Mouse (Mus musculus) heart, adult 2 months (tissue): ENCODE results near the gene E330017A01Rik. TPM values are rescaled to one million over a fixed set of nuclear protein-coding genes. Genes with fewer than 3 reads are reported as not detected.

Source experiments
- DNase-seq, 2 experiments: peaks; one replicate each; pipeline ENCODE4 v3.0.0; 2021
- H3K27ac ChIP-seq: fragments of 200-600 bp; 2 replicates; pipeline ENCODE4 v1.8.1; 2022
- H3K27me3 ChIP-seq: fragments of 200-500 bp; 2 replicates; pipeline ENCODE4 v1.6.1; 2012; ENCODE audit warnings: mild to moderate bottlenecking, low read length, inconsistent platforms, mixed read lengths; ENCODE audit not compliant: control insufficient read depth, insufficient read depth
- H3K36me3 ChIP-seq: fragments of 200-500 bp; 2 replicates; pipeline ENCODE4 v1.6.1; 2012; ENCODE audit warnings: low read length, inconsistent platforms; ENCODE audit not compliant: control insufficient read depth, insufficient read depth
- H3K4me1 ChIP-seq: fragments of 200-500 bp; 2 replicates; pipeline ENCODE4 v1.6.1; 2011; ENCODE audit warnings: low read length; ENCODE audit not compliant: control insufficient read depth, insufficient read depth
- H3K4me3 ChIP-seq: fragments of 200-600 bp; 2 replicates; pipeline ENCODE4 v1.8.1; 2022
- H3K79me2 ChIP-seq: fragments of 200-500 bp; replicated peaks from 2 replicates; pipeline ENCODE4 v1.6.1; 2012; ENCODE audit warnings: mild to moderate bottlenecking, inconsistent platforms, low read length, moderate library complexity, mixed read lengths; ENCODE audit not compliant: control insufficient read depth, insufficient read depth
- H3K9ac ChIP-seq: fragments of 200-500 bp; 2 replicates; pipeline ENCODE4 v1.6.1; 2012; ENCODE audit warnings: low read depth, mild to moderate bottlenecking, control low read depth, inconsistent platforms, low read length, mixed read lengths
- CTCF ChIP-seq: fragments of 200-600 bp; IDR thresholded peaks from 2 replicates; pipeline ENCODE4 v1.8.1; 2022; ENCODE audit warnings: antibody characterized with exemption, mild to moderate bottlenecking, moderate library complexity
- EP300 ChIP-seq: fragments of 200-500 bp; IDR thresholded peaks from 2 replicates; pipeline ENCODE4 v1.6.1; 2011; ENCODE audit warnings: low read depth, low read length, control low read depth; ENCODE audit not compliant: insufficient read depth
- POLR2A ChIP-seq: fragments of 200-500 bp; IDR thresholded peaks from 2 replicates; pipeline ENCODE4 v1.6.1; 2011; ENCODE audit warnings: mild to moderate bottlenecking, low read depth, low read length, control low read depth; ENCODE audit not compliant: insufficient read depth
- WGBS: fragments of 180-500 bp; shearing (Covaris S2); methylation state at CpG from one replicate; pipeline ENCODE4 v1.1.7; 2018; 5-methylcytosine and 5-hydroxymethylcytosine counted together
- intact Hi-C: fragments of 180-260 bp; cut with DNase I; formaldehyde crosslinking; loops from one replicate; pipeline ENCODE4 v1.15.1; 2025
- polyA plus RNA-seq: library from polyadenylated mRNA; depleted of rRNA; stranded (reverse); fragments of >200 nt; gene quantifications from 2 replicates; pipeline ENCODE4 v1.2.3, GENCODE M21; 2012
- total RNA-seq, 2 experiments: library from RNA; stranded (reverse); gene quantifications; 2 replicates each; pipeline ENCODE4 v1.2.3; 2021

E330017A01Rik gene
- total and polyA plus RNA-seq, 3 experiments, result not detected

- 89% methylated on average over 13 of the region's 13 CpGs for WGBS
- no peak for DNase-seq
- 0 out of 2 replicates have a peak, but pooled peaks cover 1% of the 10 kb centered on the region for H3K79me2 ChIP-seq
- H3K27ac ChIP-seq, result no peak overlapping the region
- TF ChIP-seq CTCF, result no peak
- no peak for TF ChIP-seq EP300
- no peak for TF ChIP-seq POLR2A
- no peaks in the 10 kb centered on the region for H3K27me3 ChIP-seq
- no peak overlapping the region for H3K9ac ChIP-seq
- peaks cover 4% of the 10 kb centered on the region for H3K36me3 ChIP-seq
- H3K4me3 ChIP-seq, result no peak overlapping the region
- intact Hi-C loops, result no loop called here
- peaks cover 2% of the 10 kb centered on the region for H3K4me1 ChIP-seq
Measured at GRCm38 (mm10) chr16:58672396-58672795, 33.9 kb upstream of the E330017A01Rik start.

- no peak overlapping the region; the same call in 1 of the 2 replicates for H3K4me3 ChIP-seq
- no peak overlapping the region for H3K9ac ChIP-seq
- peaks cover 2% of the 10 kb centered on the region for H3K4me1 ChIP-seq
- 72% methylated on average over 8 of the region's 8 CpGs for WGBS
- no peak for DNase-seq
- H3K79me2 ChIP-seq, result 0 out of 2 replicates have a peak, but pooled peaks cover 1% of the 10 kb centered on the region
- peaks cover under 1% of the 10 kb centered on the region for H3K36me3 ChIP-seq
- intact Hi-C loops, result loop anchor here (2.0 kb wide), 1 partner anchor 57 kb away; no protein-coding TSS in a partner anchor
- no peak for TF ChIP-seq POLR2A
- no peak for TF ChIP-seq EP300
- TF ChIP-seq CTCF, result no peak
- H3K27ac ChIP-seq, result no peak overlapping the region
- no peaks in the 10 kb centered on the region for H3K27me3 ChIP-seq
Measured at GRCm38 (mm10) chr16:58671212-58671985, 32.9 kb upstream of the E330017A01Rik start.

- DNase-seq, result no peak
- 0 out of 2 replicates have a peak, but pooled peaks cover 1% of the 10 kb centered on the region for H3K79me2 ChIP-seq
- no peaks in the 10 kb centered on the region for H3K27me3 ChIP-seq
- intact Hi-C loops, result loop anchor here (2.0 kb wide), 1 partner anchor 58 kb away; no protein-coding TSS in a partner anchor
- H3K4me3 ChIP-seq, result peak overlapping the region; percentile 97
- no peaks in the 10 kb centered on the region for H3K36me3 ChIP-seq
- H3K4me1 ChIP-seq, result peaks cover 2% of the 10 kb centered on the region
- TF ChIP-seq CTCF (no peak), POLR2A (no peak), EP300 (no peak)
- H3K27ac ChIP-seq, result peak overlapping the region; percentile 94
- WGBS, result under 1% methylated on average over 25 of the region's 25 CpGs
- peak overlapping the region; percentile 90 for H3K9ac ChIP-seq
Measured at GRCm38 (mm10) chr16:58670643-58671042, 32.1 kb upstream of the E330017A01Rik start.

GRCm38 (mm10) chr16:58669917-58670630 is 31.5 kb upstream of the E330017A01Rik start, which contains the start of gene Cpox:
TSS of gene Cpox (plus strand) at chr16:58670292.
- 1% methylated on average over 51 of the region's 51 CpGs for WGBS
- peak within 1 kb of the TSS; percentile 94 for H3K27ac ChIP-seq
- intact Hi-C loops, result loop anchor here (2.0 kb wide), 1 partner anchor 59 kb away; no protein-coding TSS in a partner anchor
- H3K4me3 ChIP-seq, result peak within 1 kb of the TSS; percentile 97
- TF ChIP-seq POLR2A (peak; percentile 79), EP300 (peak; percentile 52; the same call in 1 of the 2 replicates), CTCF (peak; percentile 57)
- H3K36me3 ChIP-seq, result no peaks in the 10 kb centered on the region
- H3K4me1 ChIP-seq, result peaks cover 2% of the 10 kb centered on the region
- DNase-seq, result peak; percentile 87 to 90
- H3K27me3 ChIP-seq, result no peaks in the 10 kb centered on the region
- peak within 1 kb of the TSS; percentile 90 for H3K9ac ChIP-seq
- 0 out of 2 replicates have a peak, but pooled peaks cover 1% of the 10 kb centered on the region for H3K79me2 ChIP-seq

GRCm38 (mm10) chr16:58669264-58669663 is 30.7 kb upstream of the E330017A01Rik start:
- H3K4me1 ChIP-seq, result peaks cover 2% of the 10 kb centered on the region
- peak overlapping the region; percentile 97 for H3K4me3 ChIP-seq
- H3K27me3 ChIP-seq, result no peaks in the 10 kb centered on the region
- intact Hi-C loops, result no loop called here
- peak in 1 of 2 experiments; percentile 33 for DNase-seq
- 17% methylated on average over 5 of the region's 5 CpGs for WGBS
- no peak overlapping the region for H3K9ac ChIP-seq
- H3K27ac ChIP-seq, result peak overlapping the region; percentile 94
- 0 out of 2 replicates have a peak, but pooled peaks cover 1% of the 10 kb centered on the region for H3K79me2 ChIP-seq
- TF ChIP-seq EP300, result no peak
- no peak for TF ChIP-seq CTCF
- no peak for TF ChIP-seq POLR2A
- H3K36me3 ChIP-seq, result no peaks in the 10 kb centered on the region
